Mouse (Mus musculus) MEL-GATA-1-ER (cell line): ENCODE data around the gene Clic5.

Source experiments
- DNase-seq: peaks from one replicate; pipeline ENCODE4 v3.0.0-alpha.2; 2012; ENCODE audit warnings: low read depth; ENCODE audit errors: extremely low read depth

Gene Clic5

DNA sequence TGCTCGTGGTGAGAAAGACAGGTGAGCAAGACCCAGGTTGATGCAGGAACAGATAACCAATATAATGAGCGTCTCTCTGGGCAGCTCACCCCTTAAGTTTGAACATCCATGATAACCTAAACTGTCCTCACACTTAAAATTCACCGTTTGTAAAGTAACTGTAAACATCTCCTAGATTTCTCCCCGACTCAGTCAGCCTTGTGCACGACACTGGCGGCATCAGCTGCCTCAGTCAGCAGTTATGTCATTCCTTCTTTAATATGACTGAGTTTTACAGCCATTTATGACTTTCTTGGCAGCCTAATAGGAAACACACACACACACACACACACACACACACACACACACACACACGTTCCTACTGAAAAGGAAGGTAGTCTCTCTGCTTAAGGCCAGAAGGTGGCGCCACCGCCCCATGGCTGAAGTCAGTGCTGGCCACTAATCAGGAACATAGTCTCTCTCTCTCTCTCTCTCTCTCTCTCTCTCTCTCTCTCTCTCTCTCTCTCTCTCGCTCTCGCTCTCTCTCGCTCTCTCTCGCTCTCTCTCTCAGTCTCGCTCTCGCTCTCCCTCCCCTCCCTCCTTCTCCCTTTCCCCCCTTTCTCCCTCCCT, 73.3 kb downstream of the Clic5 start:
- peak; percentile 33 for DNase-seq

DNA sequence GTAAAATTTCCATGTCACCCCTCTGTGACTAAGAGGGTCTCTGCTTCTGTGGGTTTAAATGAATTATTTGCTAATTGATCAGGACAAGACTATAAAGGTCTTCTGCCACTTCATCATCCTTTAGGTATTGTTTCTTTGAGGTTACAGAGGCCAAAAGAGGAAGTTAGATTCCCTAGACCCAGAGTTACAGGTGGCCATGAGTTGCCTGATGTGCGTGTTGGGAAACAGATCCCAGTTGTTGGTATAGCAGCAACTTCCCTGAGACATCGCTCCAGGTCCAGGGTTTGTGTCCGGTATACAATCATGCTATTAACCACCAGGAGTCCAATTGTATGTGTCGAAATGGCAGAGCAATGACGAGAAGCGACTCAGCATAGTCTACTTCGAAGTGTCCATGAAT, 81.7 kb downstream of the Clic5 start:
- no peak for DNase-seq

GRCm38 (mm10) chr17:44271426-44271825, 83.0 kb downstream of the Clic5 start:
- no peak for DNase-seq

DNA sequence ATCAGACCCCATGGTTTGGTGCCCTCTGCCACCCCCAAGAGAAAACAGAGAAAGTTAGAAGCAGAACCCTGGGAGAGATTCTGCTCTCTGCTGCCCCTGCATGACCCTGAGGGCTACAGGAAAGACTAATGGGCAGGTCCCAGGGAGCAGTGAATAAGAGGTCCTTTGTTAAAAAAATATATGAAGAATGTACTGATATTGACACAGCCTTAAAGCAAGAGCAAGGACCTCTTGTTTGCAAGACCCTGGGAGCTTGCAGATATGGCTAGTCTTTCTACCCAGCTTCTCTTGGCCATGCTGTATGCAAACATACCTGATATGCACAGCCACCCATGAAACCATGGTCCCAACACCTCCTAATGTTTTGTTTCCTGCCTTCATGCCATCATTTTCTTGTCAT, 86.4 kb downstream of the Clic5 start:
- DNase-seq, result no peak

GRCm38 (mm10) chr17:44288320-44288719, 99.9 kb downstream of the Clic5 start:
- DNase-seq, result no peak

GRCm38 (mm10) chr17:44297221-44297620, 108.8 kb downstream of the Clic5 start:
- DNase-seq, result no peak

DNA sequence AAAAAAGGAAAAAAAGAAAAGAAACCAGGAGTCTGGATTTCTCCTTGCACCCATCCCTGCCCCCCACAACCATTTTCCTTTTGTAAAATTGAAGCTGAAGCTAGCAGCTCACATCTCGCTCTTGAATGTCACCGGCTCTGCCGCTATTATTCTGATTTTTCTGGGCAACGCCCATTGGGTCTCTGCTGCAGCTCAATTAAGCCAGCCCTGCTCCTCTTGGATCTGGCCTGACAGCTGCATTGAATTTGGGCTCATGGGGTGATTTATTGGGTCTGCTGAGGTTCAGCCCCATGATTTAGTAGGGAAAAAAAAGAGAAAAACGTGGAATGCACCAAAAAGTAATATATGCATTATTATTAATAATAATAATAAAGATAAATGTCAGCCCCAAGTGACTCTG, 111.9 kb downstream of the Clic5 start:
- no peak for DNase-seq

DNA sequence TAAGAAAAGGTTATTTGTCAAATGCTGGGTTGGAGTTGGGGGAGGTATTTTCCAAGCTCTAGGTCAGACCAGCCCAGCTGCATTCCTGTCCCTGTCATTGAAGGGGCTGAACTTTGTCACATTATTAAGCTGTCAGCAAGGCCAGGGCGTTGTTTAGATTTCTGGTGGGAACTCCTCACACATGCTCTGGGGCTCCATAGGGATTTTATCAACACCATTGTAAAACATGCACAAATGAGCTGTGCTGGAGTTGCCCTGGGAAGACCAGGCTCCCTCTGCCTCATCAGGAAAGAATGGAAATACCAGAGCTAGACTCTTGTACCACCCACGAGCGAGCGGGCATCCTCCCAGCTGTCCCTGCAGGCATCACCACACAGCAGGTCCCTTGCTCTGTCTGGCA, 112.3 kb downstream of the Clic5 start:
- DNase-seq, result no peak

GRCm38 (mm10) chr17:44301224-44301811, 112.9 kb downstream of the Clic5 start:
- DNase-seq, result no peak

- DNase-seq, result no peak
Measured at GRCm38 (mm10) chr17:44304076-44304475, 115.7 kb downstream of the Clic5 start.

GRCm38 (mm10) chr17:44309914-44310622, 121.7 kb downstream of the Clic5 start:
- no peak for DNase-seq

GRCm38 (mm10) chr17:44325314-44325713, 136.9 kb downstream of the Clic5 start:
- DNase-seq, result no peak

- no peak for DNase-seq
Measured at GRCm38 (mm10) chr17:44327279-44328146, 139.1 kb downstream of the Clic5 start.

DNA sequence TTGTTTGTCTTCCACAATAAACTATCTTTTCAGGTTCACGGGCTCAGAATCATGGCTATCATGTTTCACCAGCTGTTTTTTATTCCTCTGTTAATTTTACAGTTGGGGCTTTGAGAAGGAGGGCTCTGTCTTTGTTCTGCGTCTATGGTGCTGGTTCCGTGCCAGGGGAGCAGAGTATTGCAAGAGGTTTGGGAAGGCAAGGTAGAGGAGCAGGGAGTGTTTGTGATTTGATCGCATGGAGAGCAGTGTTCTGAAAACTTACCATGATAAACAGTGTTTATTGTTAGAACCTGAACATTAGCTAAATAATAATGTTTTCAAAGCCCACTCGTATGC, 139.7 kb downstream of the Clic5 start:
- no peak for DNase-seq
